Mouse (Mus musculus): Measurements from ENCODE around the gene Glyat. TPM values are rescaled to one million over a fixed set of nuclear protein-coding genes. Genes with fewer than 3 reads are reported as not detected.

The Glyat gene
- polyA plus RNA-seq, 1 experiment = not detected

DNA sequence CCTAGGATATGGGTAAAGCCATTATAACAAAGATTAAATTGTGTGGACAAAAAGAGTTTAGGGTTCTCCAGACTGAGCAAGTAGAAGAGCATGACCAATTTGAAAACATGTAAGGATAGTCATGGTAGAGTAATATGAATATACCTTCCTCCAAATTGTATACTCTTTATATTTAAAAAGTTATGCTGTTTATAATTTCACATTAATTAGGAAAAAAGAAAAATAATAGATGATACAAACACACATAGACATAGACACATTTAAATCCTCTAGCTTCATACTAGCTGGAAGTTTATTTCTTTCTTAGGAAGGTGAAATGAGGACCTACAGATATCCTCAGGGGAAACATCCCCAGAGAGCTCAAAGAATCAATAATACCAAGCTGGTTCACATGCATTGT lies 37.0 kb downstream of the Glyat start, which contains the start of gene Olfr1442:
Gene Olfr1442 (plus strand): TSS at position 301 of the 400 bp plus-strand sequence.
- Histone ChIP-seq H3K4me3 (ENCODE audit: insufficient read depth, low read depth, low read length) (no peak within 1 kb of the TSS), H3K4me1 (ENCODE audit: control insufficient read depth, insufficient read depth, low read length) (no peaks in the 10 kb centered on the region), H3K27ac (ENCODE audit: insufficient read depth, low read depth, low read length) (no peak within 1 kb of the TSS)
- no peak for TF ChIP-seq CTCF (IDR thresholded peaks at IDR 0.05; ENCODE audit: insufficient read depth, low read depth, low read length)
- TF ChIP-seq POLR2A (IDR thresholded peaks at IDR 0.05; ENCODE audit: insufficient read depth, low read depth, low read length) = no peak

DNA sequence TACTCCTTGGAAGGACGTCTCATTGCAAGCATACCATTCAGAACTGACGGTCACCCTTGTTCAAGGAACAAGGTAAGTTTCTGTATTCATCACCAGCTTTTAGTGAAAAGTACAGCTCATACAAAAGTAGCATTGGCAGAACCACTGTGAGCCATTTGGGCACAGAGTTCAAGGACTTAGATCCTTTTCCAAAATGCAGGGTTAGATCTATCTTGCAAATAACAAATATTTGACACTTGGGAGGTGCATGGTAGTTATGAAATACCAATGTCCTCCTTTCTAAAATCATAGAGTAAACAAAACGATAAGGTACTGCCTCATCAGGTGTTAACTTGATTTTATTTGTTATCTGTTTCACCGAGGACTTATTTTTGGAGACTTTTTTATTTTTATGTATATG lies 37.9 kb downstream of the Glyat start:
- TF ChIP-seq POLR2A (IDR thresholded peaks at IDR 0.05; ENCODE audit: insufficient read depth, low read depth, low read length) (no peak), CTCF (IDR thresholded peaks at IDR 0.05; ENCODE audit: insufficient read depth, low read depth, low read length) (no peak)
- 86% methylated on average over 4 of the region's 4 CpGs for WGBS
- Histone ChIP-seq H3K27ac (ENCODE audit: insufficient read depth, low read depth, low read length) (no peak overlapping the region), H3K4me1 (ENCODE audit: control insufficient read depth, insufficient read depth, low read length) (no peaks in the 10 kb centered on the region), H3K4me3 (ENCODE audit: insufficient read depth, low read depth, low read length) (no peak overlapping the region)

DNA sequence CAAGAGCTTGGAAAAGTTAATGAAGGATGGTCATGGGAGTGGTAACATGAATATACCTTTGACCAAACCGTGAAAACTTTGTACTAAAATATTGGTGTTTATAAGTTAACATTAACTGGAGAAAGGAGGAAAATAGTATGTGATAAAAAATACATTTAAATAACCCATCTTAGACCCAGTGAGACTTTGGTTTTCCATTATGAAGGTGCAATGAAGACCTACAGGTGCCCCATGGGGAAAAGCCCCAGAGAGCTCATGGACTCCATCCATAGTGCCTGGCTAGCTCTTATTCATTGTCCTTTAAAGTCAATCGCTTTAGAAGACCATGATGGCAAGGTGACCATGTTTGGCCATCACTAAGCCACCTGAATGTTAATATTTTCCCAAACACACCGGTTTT lies 44.7 kb downstream of the Glyat start, which contains the start of gene Olfr1443:
Gene Olfr1443 (plus strand): TSS at position 301 of the 400 bp plus-strand sequence.
- no peak within 1 kb of the TSS for H3K4me3 ChIP-seq (ENCODE audit: insufficient read depth, low read depth, low read length)
- WGBS = 76% methylated on average over 3 of the region's 3 CpGs
- no peak for TF ChIP-seq POLR2A (IDR thresholded peaks at IDR 0.05; ENCODE audit: insufficient read depth, low read depth, low read length)
- TF ChIP-seq CTCF (IDR thresholded peaks at IDR 0.05; ENCODE audit: insufficient read depth, low read depth, low read length) = no peak
- H3K4me1 ChIP-seq (ENCODE audit: control insufficient read depth, insufficient read depth, low read length) = no peaks in the 10 kb centered on the region
- no peak within 1 kb of the TSS for H3K27ac ChIP-seq (ENCODE audit: insufficient read depth, low read depth, low read length)

DNA sequence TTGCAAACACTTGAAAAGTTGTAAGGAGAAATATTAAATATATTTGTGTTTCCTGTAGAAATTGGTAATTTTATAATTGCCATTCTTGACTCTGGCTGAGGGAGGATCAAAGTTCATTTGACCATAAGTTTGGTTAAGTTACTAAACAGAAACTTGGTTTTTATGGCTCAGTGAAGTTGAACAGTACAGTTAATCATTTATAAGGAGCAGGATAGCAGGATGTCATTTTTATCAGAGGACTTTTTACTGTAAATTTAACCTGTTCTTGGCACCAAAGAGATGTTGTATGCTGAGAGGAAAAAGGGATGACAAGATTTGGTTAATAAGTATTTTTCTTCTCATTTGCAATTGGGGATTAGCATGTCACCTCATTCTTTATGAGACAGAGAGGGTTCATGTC lies 51.5 kb downstream of the Glyat start:
- H3K27ac ChIP-seq (ENCODE audit: insufficient read depth, low read depth, low read length) = no peak overlapping the region
- no peak overlapping the region for H3K4me3 ChIP-seq (ENCODE audit: insufficient read depth, low read depth, low read length)
- TF ChIP-seq CTCF (IDR thresholded peaks at IDR 0.05; ENCODE audit: insufficient read depth, low read depth, low read length) (no peak), POLR2A (IDR thresholded peaks at IDR 0.05; ENCODE audit: insufficient read depth, low read depth, low read length) (no peak)
- no peaks in the 10 kb centered on the region for H3K4me1 ChIP-seq (ENCODE audit: control insufficient read depth, insufficient read depth, low read length)

DNA sequence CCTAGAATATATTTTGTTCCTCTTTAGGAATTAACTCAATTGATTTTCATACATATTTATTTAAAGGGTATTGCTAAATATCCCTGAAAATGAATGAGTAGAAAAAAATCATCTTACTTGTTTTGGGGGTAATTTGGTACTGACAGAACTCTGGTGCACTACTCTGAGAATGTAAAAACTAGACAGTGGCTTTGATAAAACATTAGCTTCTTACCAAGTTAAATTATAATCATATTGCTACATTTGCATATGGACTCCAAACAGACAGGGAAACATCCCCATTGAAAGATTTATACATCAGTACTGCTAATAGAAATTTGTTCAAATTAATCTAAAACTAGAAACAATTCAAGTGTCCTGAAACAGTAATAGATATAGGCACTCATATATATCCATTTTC lies 52.1 kb downstream of the Glyat start:
- H3K4me1 ChIP-seq (ENCODE audit: control insufficient read depth, insufficient read depth, low read length) = no peaks in the 10 kb centered on the region
- TF ChIP-seq POLR2A (IDR thresholded peaks at IDR 0.05; ENCODE audit: insufficient read depth, low read depth, low read length) = no peak
- no peak for TF ChIP-seq CTCF (IDR thresholded peaks at IDR 0.05; ENCODE audit: insufficient read depth, low read depth, low read length)
- H3K27ac ChIP-seq (ENCODE audit: insufficient read depth, low read depth, low read length) = no peak overlapping the region
- no peak overlapping the region for H3K4me3 ChIP-seq (ENCODE audit: insufficient read depth, low read depth, low read length)

DNA sequence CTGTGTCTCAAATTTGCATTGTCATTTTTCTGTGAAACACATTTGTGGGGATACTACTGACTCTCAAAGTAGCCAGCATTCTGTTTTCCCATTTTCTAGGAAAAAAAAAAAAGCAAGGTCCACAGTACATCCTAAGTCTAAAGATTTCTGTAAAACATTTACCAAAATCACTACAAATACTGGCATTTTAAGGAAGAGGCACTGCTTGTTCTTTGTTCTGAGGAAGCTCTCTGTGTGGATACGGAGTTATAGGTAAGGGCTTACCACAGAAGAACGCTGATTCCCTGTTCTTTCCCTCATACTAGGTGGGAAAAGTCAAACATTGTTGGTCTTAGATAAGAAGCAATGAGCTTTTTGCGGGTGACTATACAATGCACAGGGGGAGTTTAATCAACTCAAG lies 62.5 kb downstream of the Glyat start, which contains the start of gene Keg1:
Gene Keg1 (plus strand): TSS at position 197 of the 400 bp plus-strand sequence.
- no peak within 1 kb of the TSS for H3K4me3 ChIP-seq (ENCODE audit: insufficient read depth, low read depth, low read length)
- no peak within 1 kb of the TSS for H3K27ac ChIP-seq (ENCODE audit: insufficient read depth, low read depth, low read length)
- TF ChIP-seq CTCF (IDR thresholded peaks at IDR 0.05; ENCODE audit: insufficient read depth, low read depth, low read length) (no peak), POLR2A (IDR thresholded peaks at IDR 0.05; ENCODE audit: insufficient read depth, low read depth, low read length) (no peak)
- 79% methylated on average over 3 of the region's 3 CpGs for WGBS
- no peaks in the 10 kb centered on the region for H3K4me1 ChIP-seq (ENCODE audit: control insufficient read depth, insufficient read depth, low read length)

DNA sequence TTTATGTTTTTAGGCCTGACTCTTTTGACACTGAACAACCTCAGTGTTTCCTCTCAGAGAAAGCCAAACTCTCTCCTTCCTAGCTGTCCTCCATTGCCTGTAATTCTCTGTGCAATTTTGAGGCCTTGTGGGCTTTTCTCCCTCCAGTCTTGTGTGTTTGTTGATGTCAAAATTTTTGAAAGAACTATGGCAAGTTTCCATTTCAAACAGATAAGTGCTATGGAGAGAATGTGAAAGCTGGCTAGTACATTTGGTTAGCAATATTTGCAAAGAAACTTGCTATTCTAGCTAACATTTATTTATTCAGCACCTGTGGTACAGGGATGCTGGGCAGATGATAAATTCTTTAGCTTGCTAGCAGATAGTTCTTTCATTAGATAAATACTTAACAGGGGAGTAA lies 63.1 kb downstream of the Glyat start:
- TF ChIP-seq POLR2A (IDR thresholded peaks at IDR 0.05; ENCODE audit: insufficient read depth, low read depth, low read length) (no peak), CTCF (IDR thresholded peaks at IDR 0.05; ENCODE audit: insufficient read depth, low read depth, low read length) (no peak)
- H3K27ac ChIP-seq (ENCODE audit: insufficient read depth, low read depth, low read length) = no peak overlapping the region
- H3K4me1 ChIP-seq (ENCODE audit: control insufficient read depth, insufficient read depth, low read length) = no peaks in the 10 kb centered on the region
- no peak overlapping the region for H3K4me3 ChIP-seq (ENCODE audit: insufficient read depth, low read depth, low read length)

Other genes with a start within 250 kb of the Glyat start
- gene Olfr1440, start 246.0 kb upstream of the Glyat start, polyA plus RNA-seq (2012; ENCODE audit: insufficient read depth, insufficient read length, low replicate concordance, missing spikeins) = not detected in 2 replicates
- not detected in 2 replicates for gene Olfr1441, start 215.9 kb upstream of the Glyat start, polyA plus RNA-seq (2012; ENCODE audit: insufficient read depth, insufficient read length, low replicate concordance, missing spikeins)
- not detected in 2 replicates for gene Pfpl, start 205.4 kb upstream of the Glyat start, polyA plus RNA-seq (2012; ENCODE audit: insufficient read depth, insufficient read length, low replicate concordance, missing spikeins)
- gene Mpeg1, start 172.5 kb upstream of the Glyat start, polyA plus RNA-seq (2012; ENCODE audit: insufficient read depth, insufficient read length, low replicate concordance, missing spikeins) = not detected in 2 replicates
- gene Dtx4, start 131.9 kb upstream of the Glyat start, polyA plus RNA-seq (2012; ENCODE audit: insufficient read depth, insufficient read length, low replicate concordance, missing spikeins) = not detected in 2 replicates
- gene Fam111a, start 87.6 kb upstream of the Glyat start, polyA plus RNA-seq (2012; ENCODE audit: insufficient read depth, insufficient read length, low replicate concordance, missing spikeins) = not detected in 2 replicates
- not detected in 2 replicates for gene Gm4952, start 33.3 kb upstream of the Glyat start, polyA plus RNA-seq (2012; ENCODE audit: insufficient read depth, insufficient read length, low replicate concordance, missing spikeins)
- not detected in 2 replicates for gene Olfr1442, start 37.1 kb downstream of the Glyat start, polyA plus RNA-seq (2012; ENCODE audit: insufficient read depth, insufficient read length, low replicate concordance, missing spikeins)
- gene Olfr1443, start 44.8 kb downstream of the Glyat start, polyA plus RNA-seq (2012; ENCODE audit: insufficient read depth, insufficient read length, low replicate concordance, missing spikeins) = not detected in 2 replicates
- gene Keg1, start 62.5 kb downstream of the Glyat start, polyA plus RNA-seq (2012; ENCODE audit: insufficient read depth, insufficient read length, low replicate concordance, missing spikeins) = not detected in 2 replicates
- not detected in 2 replicates for gene Cntf, start 132.3 kb downstream of the Glyat start, polyA plus RNA-seq (2012; ENCODE audit: insufficient read depth, insufficient read length, low replicate concordance, missing spikeins)
- gene Zfp91, start 162.8 kb downstream of the Glyat start, polyA plus RNA-seq (2012; ENCODE audit: insufficient read depth, insufficient read length, low replicate concordance, missing spikeins) = 94.6 and 138 TPM in 2 replicates
- not detected in 2 replicates for gene Lpxn, start 162.9 kb downstream of the Glyat start, polyA plus RNA-seq (2012; ENCODE audit: insufficient read depth, insufficient read length, low replicate concordance, missing spikeins)
- not detected in 2 replicates for gene Gm5244, start 213.4 kb downstream of the Glyat start, polyA plus RNA-seq (2012; ENCODE audit: insufficient read depth, insufficient read length, low replicate concordance, missing spikeins)
- not detected in 2 replicates for gene Olfr1444, start 224.0 kb downstream of the Glyat start, polyA plus RNA-seq (2012; ENCODE audit: insufficient read depth, insufficient read length, low replicate concordance, missing spikeins)

Measured in olfactory bulb, adult 2 months (tissue).